Mouse (Mus musculus) MEL (cell line): ENCODE measurements around the gene Fam111a. TPM values are rescaled to one million over a fixed set of nuclear protein-coding genes. Genes with fewer than 3 reads are reported as not detected.
A peak's percentile ranks its signal among the peaks of the same experiment; 100 is the strongest.

Experiments used
- DNase-seq: peaks from one replicate; pipeline ENCODE4 v3.0.0; 2011; ENCODE audit warnings: low read depth, low spot score
- H3K27ac ChIP-seq: 2 replicates; pipeline ENCODE4 v1.5.1; 2012; ENCODE audit warnings: low read depth, mild to moderate bottlenecking, control low read depth, low read length, moderate library complexity; ENCODE audit not compliant: control insufficient read depth
- H3K27me3 ChIP-seq, 2 experiments: fragments of 150-350 bp in 1 of 2; sonication (generic) in 1 of 2; 2 replicates each; pipeline ENCODE4 v1.6.1; 2012; ENCODE audit warnings: low read length in 2 of 2, mild to moderate bottlenecking in 2 of 2, improper control_type of control experiment in 1 of 2, moderate library complexity in 1 of 2; ENCODE audit not compliant: insufficient read depth in 2 of 2, control insufficient read depth in 1 of 2
- H3K36me3 ChIP-seq, 2 experiments: 2 replicates each; pipeline ENCODE4 v1.6.1; 2012 to 2014; ENCODE audit warnings: low read length in 2 of 2, improper control_type of control experiment in 1 of 2, inconsistent platforms in 1 of 2, mild to moderate bottlenecking in 1 of 2; ENCODE audit not compliant: insufficient read depth in 2 of 2, control insufficient read depth in 1 of 2
- H3K4me1 ChIP-seq, 2 experiments: fragments of 150-350 bp in 1 of 2; sonication (generic) in 1 of 2; 2 replicates each; pipeline ENCODE4 v1.6.1; 2012; ENCODE audit warnings: low read length in 2 of 2, improper control_type of control experiment in 1 of 2, mild to moderate bottlenecking in 1 of 2; ENCODE audit not compliant: insufficient read depth in 2 of 2, control insufficient read depth in 1 of 2
- H3K4me3 ChIP-seq, 2 experiments: fragments of 150-350 bp in 1 of 2; sonication (generic) in 1 of 2; 2 replicates each; pipeline ENCODE4 v1.5.1; 2012; ENCODE audit warnings: low read depth in 2 of 2, low read length in 2 of 2, mild to moderate bottlenecking in 2 of 2, moderate library complexity in 2 of 2, control low read depth in 1 of 2, improper control_type of control experiment in 1 of 2; ENCODE audit not compliant: control insufficient read depth in 1 of 2, insufficient read depth in 1 of 2
- H3K79me2 ChIP-seq: 2 replicates; pipeline ENCODE4 v1.6.1; 2012; ENCODE audit warnings: mild to moderate bottlenecking, low read length, moderate library complexity; ENCODE audit not compliant: control insufficient read depth, poor library complexity, insufficient read depth
- H3K9ac ChIP-seq: 2 replicates; pipeline ENCODE4 v1.6.1; 2012; ENCODE audit warnings: low read depth, mild to moderate bottlenecking, control low read depth, low read length, moderate library complexity; ENCODE audit not compliant: control insufficient read depth, poor library complexity, severe bottlenecking
- H3K9me3 ChIP-seq: fragments of 150-350 bp; sonication (generic); replicated peaks from 2 replicates; pipeline ENCODE4 v1.6.1; 2012; ENCODE audit warnings: mild to moderate bottlenecking, low read length, improper control_type of control experiment, moderate library complexity; ENCODE audit not compliant: insufficient read depth
- CTCF ChIP-seq, 3 experiments: IDR thresholded peaks in 2 of 3; conservative IDR thresholded peaks in 1 of 3; 2 replicates each; pipeline ENCODE4 v1.5.1; 2011 to 2012; ENCODE audit warnings: low read length in 3 of 3, low read depth in 2 of 3, mild to moderate bottlenecking in 2 of 3, improper control_type of control experiment in 1 of 3, inconsistent platforms in 1 of 3, mixed read lengths in 1 of 3, moderate library complexity in 1 of 3; ENCODE audit not compliant: control insufficient read depth in 1 of 3, insufficient read depth in 1 of 3, poor library complexity in 1 of 3, severe bottlenecking in 1 of 3
- GATA1 ChIP-seq: IDR thresholded peaks from 2 replicates; pipeline ENCODE4 v1.6.1; 2011; ENCODE audit warnings: low read depth, low read length, improper control_type of control experiment
- MAX ChIP-seq: IDR thresholded peaks from 2 replicates; pipeline ENCODE4 v1.6.1; 2011; ENCODE audit warnings: low read length, improper control_type of control experiment
- MYB ChIP-seq: IDR thresholded peaks from 2 replicates; pipeline ENCODE4 v1.6.1; 2011; ENCODE audit warnings: mild to moderate bottlenecking, low read depth, low read length, improper control_type of control experiment
- NELFE ChIP-seq: IDR thresholded peaks from 2 replicates; pipeline ENCODE4 v1.6.1; 2011; ENCODE audit warnings: low read depth, low read length, improper control_type of control experiment
- POLR2AphosphoS2 ChIP-seq: IDR thresholded peaks from 2 replicates; pipeline ENCODE4 v1.6.1; 2011; ENCODE audit warnings: low read length, improper control_type of control experiment
- POLR2AphosphoS5 ChIP-seq: IDR thresholded peaks from 2 replicates; pipeline ENCODE4 v1.6.1; 2012; ENCODE audit warnings: low read depth, borderline replicate concordance, mild to moderate bottlenecking, inconsistent platforms, low read length, moderate library complexity, mixed read lengths
- RAD21 ChIP-seq: IDR thresholded peaks from 2 replicates; pipeline ENCODE4 v1.6.1; 2011; ENCODE audit warnings: mild to moderate bottlenecking, low read depth, low read length, improper control_type of control experiment
- RCOR1 ChIP-seq: IDR thresholded peaks from 2 replicates; pipeline ENCODE4 v1.6.1; 2012; ENCODE audit warnings: low read depth, mild to moderate bottlenecking, inconsistent platforms, low read length, improper control_type of control experiment
- SMC3 ChIP-seq: IDR thresholded peaks from 2 replicates; pipeline ENCODE4 v1.6.1; 2011; ENCODE audit warnings: low read depth, low read length, improper control_type of control experiment
- TAL1 ChIP-seq: IDR thresholded peaks from 2 replicates; pipeline ENCODE4 v1.6.1; 2012; ENCODE audit warnings: mild to moderate bottlenecking, inconsistent platforms, low read length, moderate library complexity, mixed read lengths
- TBP ChIP-seq: IDR thresholded peaks from 2 replicates; pipeline ENCODE4 v1.8.0; 2011; ENCODE audit warnings: low read depth, low read length, improper control_type of control experiment
- TCF12 ChIP-seq: IDR thresholded peaks from 2 replicates; pipeline ENCODE4 v1.6.1; 2014; ENCODE audit warnings: low read depth, mild to moderate bottlenecking, inconsistent platforms, low read length, improper control_type of control experiment, moderate library complexity
- UBTF ChIP-seq: IDR thresholded peaks from 2 replicates; pipeline ENCODE4 v1.6.1; 2012; ENCODE audit warnings: low read depth, mild to moderate bottlenecking, inconsistent platforms, low read length, improper control_type of control experiment, moderate library complexity, borderline replicate concordance; ENCODE audit not compliant: insufficient read depth
- ZC3H11A ChIP-seq: IDR thresholded peaks from 2 replicates; pipeline ENCODE4 v1.6.1; 2012; ENCODE audit warnings: low read depth, mild to moderate bottlenecking, inconsistent platforms, low read length, improper control_type of control experiment
- ZKSCAN1 ChIP-seq: IDR thresholded peaks from 2 replicates; pipeline ENCODE4 v1.6.1; 2012; ENCODE audit warnings: low read depth, mild to moderate bottlenecking, inconsistent platforms, low read length, improper control_type of control experiment, moderate library complexity
- polyA plus RNA-seq, 2 experiments: library from polyadenylated mRNA; stranded (reverse) in 1 of 2; unstranded in 1 of 2; fragments of >175 nt in 1 of 2; fragments of >200 nt in 1 of 2; gene quantifications; 2 replicates each; pipeline versions ENCODE4 v1.2.1 to v1.2.4; 2012; ENCODE audit warnings: low replicate concordance in 2 of 2, low read depth in 1 of 2; ENCODE audit not compliant: insufficient read length in 2 of 2, insufficient read depth in 1 of 2, missing spikeins in 1 of 2
- total RNA-seq: library from RNA; depleted of rRNA; stranded (reverse); fragments of 300-350 nt; gene quantifications from 2 replicates; pipeline ENCODE4 v1.2.3, GENCODE M21; 2012

The Fam111a gene
- total and polyA plus RNA-seq, 3 experiments = 56.1 to 157 (median 75.9) TPM

- TF ChIP-seq POLR2AphosphoS5 (no peak), RAD21 (peak; percentile 51), SMC3 (peak; percentile 69), TCF12 (no peak), CTCF (IDR thresholded peaks at IDR 0.05 in 2 of 3, conservative IDR thresholded peaks at IDR 0.05 in 1 of 3; ENCODE audit: control insufficient read depth in 1 of 3, insufficient read depth in 1 of 3, low read depth in 2 of 3, low read length in 3 of 3, poor library complexity in 1 of 3, severe bottlenecking in 1 of 3) (peak; percentile 21 to 54 (median 47); a peak in 5 of 6 replicates), ZC3H11A (peak; percentile 37; the same call in 1 of the 2 replicates)
- Histone ChIP-seq H3K27me3 (no peaks in the 10 kb centered on the region), H3K9ac (no peak overlapping the region), H3K27ac (no peak overlapping the region), H3K4me3 (no peak overlapping the region), H3K4me1 (no peaks in the 10 kb centered on the region), H3K79me2 (no peaks in the 10 kb centered on the region), H3K36me3 (no peaks in the 10 kb centered on the region), H3K9me3 (no peaks in the 10 kb centered on the region)
- peak; percentile 43 for DNase-seq
Measured at GRCm38 (mm10) chr19:12549166-12549565, 3.6 kb downstream of the Fam111a start.

GRCm38 (mm10) chr19:12550005-12550942 lies 4.7 kb downstream of the Fam111a start:
- H3K9me3 ChIP-seq = no peaks in the 10 kb centered on the region
- no peak overlapping the region for H3K9ac ChIP-seq
- DNase-seq = no peak
- no peak for TF ChIP-seq TAL1
- no peak for TF ChIP-seq NELFE
- TF ChIP-seq MAX = no peak
- TF ChIP-seq ZKSCAN1 = no peak
- TF ChIP-seq ZC3H11A = no peak
- no peak for TF ChIP-seq GATA1
- no peak for TF ChIP-seq SMC3
- no peak for TF ChIP-seq RCOR1
- no peak for TF ChIP-seq MYB
- TF ChIP-seq UBTF = no peak
- TF ChIP-seq POLR2AphosphoS2 = no peak
- TF ChIP-seq TBP = no peak
- TF ChIP-seq RAD21 = no peak
- H3K27me3 ChIP-seq = no peaks in the 10 kb centered on the region
- no peak overlapping the region for H3K27ac ChIP-seq
- H3K4me3 ChIP-seq = no peak overlapping the region
- no peaks in the 10 kb centered on the region for H3K36me3 ChIP-seq
- H3K79me2 ChIP-seq = no peaks in the 10 kb centered on the region
- no peaks in the 10 kb centered on the region for H3K4me1 ChIP-seq
